Mouse (Mus musculus): ENCODE results near the gene Dcst1. TPM values are rescaled to one million over a fixed set of nuclear protein-coding genes. Genes with fewer than 3 reads are reported as not detected.

Gene Dcst1
- polyA plus RNA-seq, 1 experiment from 2014 or later, result 0.55 TPM

DNA sequence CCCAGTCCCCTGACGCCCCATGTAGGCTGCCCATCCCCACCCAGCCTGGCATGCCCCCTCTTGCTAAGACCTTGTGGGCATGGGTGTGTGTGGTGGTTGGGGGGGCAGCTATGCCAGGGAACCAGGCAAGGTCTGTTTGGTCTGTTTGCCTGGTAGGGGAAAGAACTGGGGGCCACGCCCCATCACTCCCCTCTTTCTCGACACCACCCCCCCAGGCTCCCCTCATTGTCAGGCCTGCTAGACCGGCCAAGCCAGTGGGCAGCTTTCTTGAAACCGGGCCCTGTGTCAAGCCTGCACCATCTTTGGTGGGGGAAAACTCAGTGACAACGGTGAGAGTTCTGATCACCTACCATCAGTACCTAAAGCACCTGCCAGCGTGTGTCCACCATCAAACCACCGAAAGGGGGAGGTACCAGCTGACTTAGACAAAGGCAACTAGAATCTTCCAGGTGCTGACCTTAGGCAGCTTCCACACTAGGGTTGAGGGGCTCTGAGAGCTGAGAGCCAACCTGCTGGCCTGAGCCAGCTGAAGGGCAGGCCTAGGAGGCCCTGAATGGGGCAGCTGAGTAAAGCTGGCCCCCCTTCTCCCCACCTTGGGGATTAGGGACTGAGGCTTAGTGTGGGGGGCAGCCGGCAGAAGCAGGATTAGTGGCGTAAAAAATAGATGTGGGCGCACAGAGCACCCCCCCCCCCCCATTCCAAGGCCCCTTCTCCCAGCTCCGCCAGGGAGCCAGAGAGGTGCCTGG, 19.5 kb upstream of the Dcst1 start:
- WGBS, result 47% methylated on average over 12 of the region's 12 CpGs
- no peaks in the 10 kb centered on the region for H3K27me3 ChIP-seq (ENCODE audit: control insufficient read depth, insufficient read depth, low read length)
- H3K4me3 ChIP-seq (replicated peaks; ENCODE audit: low read depth, low read length), result no peak overlapping the region

DNA sequence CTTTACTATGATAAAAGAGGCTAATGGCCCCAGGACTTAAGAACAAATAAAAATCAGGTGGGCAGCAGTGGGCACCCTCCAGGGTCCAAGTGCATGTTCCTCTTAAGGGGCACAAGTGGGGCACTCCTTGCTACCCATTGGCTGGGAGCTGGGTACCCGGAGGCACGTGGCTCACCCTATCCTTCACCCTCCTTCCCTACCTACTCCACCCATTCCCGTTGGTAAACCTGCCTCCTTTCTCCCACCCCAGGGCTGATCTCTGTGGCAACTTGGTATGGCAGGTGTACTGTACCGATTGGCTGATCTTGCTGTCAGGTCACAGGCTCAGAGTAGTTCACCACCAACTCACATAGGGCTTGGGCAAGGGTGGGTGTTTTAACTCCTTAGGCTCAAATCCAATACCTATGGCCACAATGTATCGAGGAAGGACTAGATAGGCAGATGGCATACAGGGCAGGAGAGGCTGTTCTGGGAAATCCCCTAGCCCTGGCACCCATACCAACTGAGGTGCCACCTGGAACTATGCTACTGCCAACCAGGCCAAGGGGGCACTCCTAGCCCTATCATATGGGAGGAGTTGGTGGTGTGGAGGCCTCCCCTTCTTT, 18.7 kb upstream of the Dcst1 start:
- Histone ChIP-seq H3K9me3 (ENCODE audit: control insufficient read depth, low read length) (no peaks in the 10 kb centered on the region), H3K27me3 (ENCODE audit: control insufficient read depth, insufficient read depth, low read length) (no peaks in the 10 kb centered on the region), H3K27ac (replicated peaks; ENCODE audit: low read depth, low read length) (no peak overlapping the region), H3K9ac (replicated peaks; ENCODE audit: low read length) (no peak overlapping the region), H3K4me1 (ENCODE audit: control insufficient read depth, insufficient read depth, low read length) (0 out of 2 replicates have a peak, but pooled peaks cover 4% of the 10 kb centered on the region), H3K4me3 (replicated peaks; ENCODE audit: low read depth, low read length) (no peak overlapping the region), H3K4me2 (ENCODE audit: low read length) (no peak overlapping the region), H3K36me3 (ENCODE audit: control insufficient read depth, insufficient read depth, low read length) (no peaks in the 10 kb centered on the region)
- DNase-seq, result no peak
- 87% methylated on average over 5 of the region's 5 CpGs for WGBS
- ATAC-seq (ENCODE audit: low FRiP score, low TSS enrichment), result no peak

More for the DNA sequence above, 19.5 kb upstream of the Dcst1 start:
- no peaks in the 10 kb centered on the region for H3K9me3 ChIP-seq (ENCODE audit: control insufficient read depth, low read length)
- H3K27ac ChIP-seq (replicated peaks; ENCODE audit: low read depth, low read length), result no peak overlapping the region
- no peak overlapping the region for H3K4me2 ChIP-seq (ENCODE audit: low read length)
- ATAC-seq (ENCODE audit: low FRiP score, low TSS enrichment) (no peak), DNase-seq (peak; percentile 14)
- H3K36me3 ChIP-seq (ENCODE audit: control insufficient read depth, insufficient read depth, low read length), result no peaks in the 10 kb centered on the region
- H3K9ac ChIP-seq (replicated peaks; ENCODE audit: low read length), result no peak overlapping the region
- H3K4me1 ChIP-seq (ENCODE audit: control insufficient read depth, insufficient read depth, low read length), result no peaks in the 10 kb centered on the region

DNA sequence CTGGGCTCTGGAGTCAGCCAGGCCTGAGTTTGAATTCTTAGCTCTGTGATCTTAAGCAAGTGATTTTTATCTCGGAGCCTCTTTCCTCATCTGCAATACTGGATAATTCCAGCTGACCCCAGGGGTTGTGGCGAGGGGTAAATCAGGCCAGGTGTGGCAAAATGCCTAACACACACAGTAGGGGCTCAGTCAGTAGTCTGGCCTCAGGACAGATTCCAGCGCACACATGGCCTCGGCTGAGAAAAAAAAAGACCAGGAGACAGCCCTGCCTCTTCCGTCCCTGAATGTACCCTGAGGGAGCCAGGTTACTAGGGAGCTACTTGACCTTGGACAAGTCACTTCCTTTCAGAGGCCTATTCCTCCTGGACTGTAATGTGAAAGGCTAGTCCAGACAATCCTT, 17.9 kb upstream of the Dcst1 start:
- Histone ChIP-seq H3K4me2 (ENCODE audit: low read length) (no peak overlapping the region), H3K4me1 (ENCODE audit: control insufficient read depth, insufficient read depth, low read length) (peaks cover 10% of the 10 kb centered on the region; the same call in 1 of the 2 replicates), H3K27me3 (ENCODE audit: control insufficient read depth, insufficient read depth, low read length) (no peaks in the 10 kb centered on the region), H3K4me3 (replicated peaks; ENCODE audit: low read depth, low read length) (no peak overlapping the region), H3K9me3 (ENCODE audit: control insufficient read depth, low read length) (no peaks in the 10 kb centered on the region), H3K27ac (replicated peaks; ENCODE audit: low read depth, low read length) (no peak overlapping the region), H3K36me3 (ENCODE audit: control insufficient read depth, insufficient read depth, low read length) (no peaks in the 10 kb centered on the region), H3K9ac (replicated peaks; ENCODE audit: low read length) (no peak overlapping the region)
- no peak for DNase-seq
- ATAC-seq (ENCODE audit: low FRiP score, low TSS enrichment), result no peak
- 86% methylated on average over 5 of the region's 5 CpGs for WGBS

DNA sequence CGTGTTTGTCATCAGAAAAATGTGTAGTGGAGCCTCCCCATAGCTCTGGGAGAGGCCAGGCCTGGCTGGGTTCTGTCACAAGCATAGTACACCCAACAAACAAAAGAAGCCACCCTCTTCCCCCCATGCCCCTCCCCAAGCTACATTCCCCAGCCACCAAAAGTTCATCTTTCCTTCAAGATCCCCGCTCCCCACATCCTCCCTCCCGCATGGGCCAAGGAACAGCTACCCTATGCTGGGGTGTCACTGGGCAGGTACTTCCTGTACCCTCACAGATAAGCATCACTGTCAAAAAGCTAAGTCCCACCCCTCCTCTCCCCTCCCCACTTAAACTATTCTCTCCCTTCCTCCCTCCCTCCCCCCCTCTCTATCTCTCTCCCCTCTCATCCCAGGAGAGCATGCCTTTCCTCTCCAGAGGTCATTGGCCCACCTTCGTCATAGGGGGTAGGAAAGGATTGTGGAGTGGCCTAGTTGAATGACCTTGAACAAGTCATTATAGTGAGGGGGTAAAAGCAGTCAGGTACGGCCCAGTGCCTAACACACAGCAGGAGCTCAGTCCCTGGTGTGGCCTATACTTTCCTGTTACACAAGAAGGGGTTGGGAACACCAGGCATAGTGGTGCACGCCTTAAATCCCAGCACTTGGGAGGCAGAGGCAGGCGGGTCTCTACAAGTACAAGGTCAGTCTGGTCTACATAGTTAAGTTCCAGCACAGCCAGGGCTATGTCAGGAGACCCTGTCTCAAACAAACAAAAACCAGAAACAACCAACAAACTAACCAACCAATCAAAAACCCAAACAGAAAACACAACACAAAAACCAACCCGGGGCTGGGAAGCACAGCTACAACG, 17.2 kb upstream of the Dcst1 start:
- no peak overlapping the region for H3K9ac ChIP-seq (replicated peaks; ENCODE audit: low read length)
- DNase-seq (no peak), ATAC-seq (ENCODE audit: low FRiP score, low TSS enrichment) (no peak)
- H3K4me2 ChIP-seq (ENCODE audit: low read length), result no peak overlapping the region
- peaks cover 11% of the 10 kb centered on the region; the same call in 1 of the 2 replicates for H3K4me1 ChIP-seq (ENCODE audit: control insufficient read depth, insufficient read depth, low read length)
- no peaks in the 10 kb centered on the region for H3K36me3 ChIP-seq (ENCODE audit: control insufficient read depth, insufficient read depth, low read length)
- no peak overlapping the region for H3K27ac ChIP-seq (replicated peaks; ENCODE audit: low read depth, low read length)
- H3K27me3 ChIP-seq (ENCODE audit: control insufficient read depth, insufficient read depth, low read length), result no peaks in the 10 kb centered on the region
- no peaks in the 10 kb centered on the region for H3K9me3 ChIP-seq (ENCODE audit: control insufficient read depth, low read length)
- H3K4me3 ChIP-seq (replicated peaks; ENCODE audit: low read depth, low read length), result no peak overlapping the region
- WGBS, result 85% methylated on average over 9 of the region's 9 CpGs

DNA sequence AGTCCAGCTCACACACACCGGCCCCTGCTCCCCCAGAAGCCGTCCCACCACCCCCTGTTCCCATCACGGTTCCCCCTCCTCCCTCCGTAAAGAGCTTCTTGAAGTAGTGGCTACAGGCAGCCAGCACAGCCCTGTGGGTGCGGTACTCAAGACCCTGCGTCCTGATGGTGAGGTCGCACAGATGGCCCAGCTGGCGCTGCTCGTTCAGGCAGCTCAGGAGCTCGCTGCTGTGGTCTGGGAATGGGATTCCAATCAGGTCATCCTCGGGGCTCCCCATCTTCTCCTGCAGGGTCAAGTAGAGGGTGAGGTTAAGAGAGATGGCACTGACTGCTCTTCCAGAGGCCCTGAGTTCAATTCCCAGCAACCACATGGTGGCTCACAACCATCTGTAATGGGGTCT, 16.2 kb upstream of the Dcst1 start:
- Histone ChIP-seq H3K4me2 (ENCODE audit: low read length) (no peak overlapping the region), H3K9me3 (ENCODE audit: control insufficient read depth, low read length) (no peaks in the 10 kb centered on the region), H3K27me3 (ENCODE audit: control insufficient read depth, insufficient read depth, low read length) (no peaks in the 10 kb centered on the region), H3K27ac (replicated peaks; ENCODE audit: low read depth, low read length) (no peak overlapping the region), H3K9ac (replicated peaks; ENCODE audit: low read length) (no peak overlapping the region), H3K36me3 (ENCODE audit: control insufficient read depth, insufficient read depth, low read length) (no peaks in the 10 kb centered on the region), H3K4me3 (replicated peaks; ENCODE audit: low read depth, low read length) (no peak overlapping the region), H3K4me1 (ENCODE audit: control insufficient read depth, insufficient read depth, low read length) (peaks cover 11% of the 10 kb centered on the region; the same call in 1 of the 2 replicates)
- WGBS, result 87% methylated on average over 11 of the region's 11 CpGs
- no peak for DNase-seq
- ATAC-seq (ENCODE audit: low FRiP score, low TSS enrichment), result no peak

DNA sequence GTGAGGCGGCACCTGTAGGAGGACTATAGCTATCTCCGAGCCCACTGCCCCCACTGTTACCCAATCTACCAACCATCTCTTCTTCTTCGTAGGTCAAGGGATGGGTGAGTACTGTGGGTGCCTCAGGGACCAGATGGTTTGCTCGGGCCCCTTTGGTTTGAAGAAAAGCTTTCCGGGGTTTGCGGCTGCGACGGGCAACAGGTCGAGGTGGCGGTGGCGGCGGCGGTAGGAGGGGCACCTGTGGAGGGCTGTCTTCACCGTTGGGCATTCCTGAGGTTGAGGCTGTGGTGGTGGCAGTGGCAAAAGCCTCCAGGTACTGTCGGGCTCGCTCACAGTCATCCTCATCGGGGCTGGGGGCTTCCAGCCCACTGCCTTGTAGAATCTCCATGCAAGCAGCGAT, 15.7 kb upstream of the Dcst1 start:
- Histone ChIP-seq H3K9me3 (ENCODE audit: control insufficient read depth, low read length) (no peaks in the 10 kb centered on the region), H3K4me2 (ENCODE audit: low read length) (no peak overlapping the region), H3K36me3 (ENCODE audit: control insufficient read depth, insufficient read depth, low read length) (no peaks in the 10 kb centered on the region), H3K4me1 (ENCODE audit: control insufficient read depth, insufficient read depth, low read length) (peaks cover 11% of the 10 kb centered on the region; the same call in 1 of the 2 replicates), H3K27ac (replicated peaks; ENCODE audit: low read depth, low read length) (no peak overlapping the region), H3K27me3 (ENCODE audit: control insufficient read depth, insufficient read depth, low read length) (no peaks in the 10 kb centered on the region), H3K9ac (replicated peaks; ENCODE audit: low read length) (no peak overlapping the region), H3K4me3 (replicated peaks; ENCODE audit: low read depth, low read length) (no peak overlapping the region)
- DNase-seq (no peak), ATAC-seq (ENCODE audit: low FRiP score, low TSS enrichment) (no peak)
- 93% methylated on average over 18 of the region's 18 CpGs for WGBS

DNA sequence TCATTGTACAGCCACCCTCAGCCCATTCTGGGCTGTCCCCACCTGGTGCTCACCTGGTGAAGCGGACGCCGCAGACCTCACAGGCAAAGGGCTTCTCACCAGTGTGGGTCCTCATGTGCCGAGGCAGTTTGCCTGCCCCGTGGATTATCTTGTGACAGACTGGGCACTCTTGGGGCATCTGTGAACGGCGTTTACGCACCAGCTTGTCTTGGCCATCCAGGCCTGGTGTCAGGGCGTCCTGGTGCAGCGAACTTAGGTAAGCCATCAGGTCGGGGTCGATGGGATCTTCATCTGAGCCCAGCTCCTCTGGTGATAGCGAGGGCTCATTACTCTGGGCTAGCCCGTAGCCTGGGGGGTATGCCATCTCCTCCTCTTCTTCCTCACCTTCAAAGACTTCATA, 15.2 kb upstream of the Dcst1 start:
- no peak for ATAC-seq (ENCODE audit: low FRiP score, low TSS enrichment)
- 95% methylated on average over 14 of the region's 14 CpGs for WGBS

DNA sequence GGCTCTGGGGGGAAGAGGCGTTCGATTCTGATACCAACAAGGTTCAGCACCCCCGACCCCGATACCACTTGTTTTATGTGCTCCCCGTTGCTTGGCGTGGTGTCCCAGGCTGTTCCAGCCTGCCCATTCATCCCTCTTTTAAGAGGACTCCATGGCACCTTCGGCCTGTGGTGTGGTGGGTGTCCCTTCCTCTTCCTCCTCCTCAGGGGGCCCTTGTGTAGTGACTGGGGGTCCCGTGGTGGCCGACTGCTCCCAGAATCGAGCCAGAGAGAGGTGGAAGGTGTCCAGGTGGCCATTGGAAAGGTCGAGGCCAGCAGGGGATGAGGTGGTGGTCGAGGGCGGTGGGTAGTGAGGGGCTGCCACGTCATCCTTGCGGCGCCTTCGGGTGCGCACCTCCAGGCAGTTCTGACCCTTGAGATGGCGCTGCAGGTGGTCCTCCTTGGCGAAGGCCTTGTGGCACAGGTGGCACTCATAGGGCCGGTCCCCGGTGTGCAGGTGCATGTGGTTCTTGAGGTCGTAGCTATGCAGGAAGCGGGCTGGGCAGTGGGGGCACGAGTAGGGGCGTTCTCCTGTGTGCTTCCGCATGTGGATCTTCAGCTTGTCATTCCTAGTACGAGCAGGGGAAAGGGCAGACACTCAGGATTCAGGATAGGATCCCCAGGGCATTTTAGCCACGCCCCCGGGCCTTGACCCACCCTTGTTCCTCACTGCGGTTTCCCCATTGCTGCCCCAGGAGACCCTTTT, 14.5 kb upstream of the Dcst1 start:
- H3K27ac ChIP-seq (replicated peaks; ENCODE audit: low read depth, low read length), result no peak overlapping the region
- peak overlapping the region; percentile 84; the same call in 1 of the 2 replicates for H3K4me2 ChIP-seq (ENCODE audit: low read length)
- H3K27me3 ChIP-seq (ENCODE audit: control insufficient read depth, insufficient read depth, low read length), result no peaks in the 10 kb centered on the region
- H3K4me3 ChIP-seq (replicated peaks; ENCODE audit: low read depth, low read length), result no peak overlapping the region
- no peak overlapping the region for H3K9ac ChIP-seq (replicated peaks; ENCODE audit: low read length)
- no peaks in the 10 kb centered on the region for H3K9me3 ChIP-seq (ENCODE audit: control insufficient read depth, low read length)
- DNase-seq (no peak), ATAC-seq (ENCODE audit: low FRiP score, low TSS enrichment) (no peak)
- peaks cover 11% of the 10 kb centered on the region; the same call in 1 of the 2 replicates for H3K4me1 ChIP-seq (ENCODE audit: control insufficient read depth, insufficient read depth, low read length)
- H3K36me3 ChIP-seq (ENCODE audit: control insufficient read depth, insufficient read depth, low read length), result no peaks in the 10 kb centered on the region
- WGBS, result 87% methylated on average over 31 of the region's 31 CpGs

More for the DNA sequence above, 15.2 kb upstream of the Dcst1 start:
- Histone ChIP-seq H3K27ac (replicated peaks; ENCODE audit: low read depth, low read length) (no peak overlapping the region), H3K27me3 (ENCODE audit: control insufficient read depth, insufficient read depth, low read length) (no peaks in the 10 kb centered on the region), H3K36me3 (ENCODE audit: control insufficient read depth, insufficient read depth, low read length) (no peaks in the 10 kb centered on the region), H3K4me3 (replicated peaks; ENCODE audit: low read depth, low read length) (no peak overlapping the region), H3K4me2 (ENCODE audit: low read length) (no peak overlapping the region), H3K9ac (replicated peaks; ENCODE audit: low read length) (no peak overlapping the region), H3K9me3 (ENCODE audit: control insufficient read depth, low read length) (no peaks in the 10 kb centered on the region), H3K4me1 (ENCODE audit: control insufficient read depth, insufficient read depth, low read length) (peaks cover 11% of the 10 kb centered on the region; the same call in 1 of the 2 replicates)
- DNase-seq, result no peak

All from midbrain, embryonic 14.5 days (tissue).